In the genomic region with DNA sequence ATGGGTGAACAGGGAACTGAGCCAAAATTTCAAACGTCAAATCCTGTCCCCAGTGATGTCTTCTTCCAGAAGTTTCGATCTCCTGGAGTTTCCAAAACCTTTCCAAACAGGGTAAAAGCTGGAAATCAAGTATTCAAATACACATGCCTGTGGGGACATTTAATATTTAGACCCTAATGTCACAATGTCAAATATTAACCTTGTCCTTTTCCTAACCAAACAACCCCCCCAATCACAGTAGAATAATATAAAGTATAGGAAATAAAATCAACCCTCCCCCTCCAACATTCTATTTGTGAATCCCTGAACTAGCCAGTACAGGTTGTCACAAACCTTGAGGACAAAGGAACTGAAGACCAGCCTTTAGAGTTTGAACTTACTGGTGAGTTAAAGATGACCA, we compare ENCODE assay signal across 16 mouse cellular contexts.
DNase-seq lines count a peak whose midpoint lies in the region.
"Had no signal": no experiment of that assay in that cellular context is flagged by ENCODE, and none has a peak within 500 bp of the region (broad histone marks: within the 10 kb centered on the region; RNA-seq: fewer than 3 reads in every experiment).

No protein-coding gene starts in this region.

- DNase-seq in 3T3-L1 (ENCODE audit: low read depth, low spot score) = peak; percentile 76
- DNase-seq in adipocyte (ENCODE audit: low spot score) = peak; percentile 91
- no peak for DNase-seq in lung, postnatal 36 days
- DNase-seq in cerebellum, postnatal 4 days (ENCODE audit: low spot score in 2 of 2) = no peak
- DNase-seq: adrenal gland, adult 2 months; adrenal gland, adult 8-10 months; adrenal gland, postnatal 10 days; adrenal gland, postnatal 14 days; adrenal gland, postnatal 25 days; adrenal gland, postnatal 36 days; B cell, adult 2 months; cerebellum, adult 11 months; cerebellum, adult 11-12 months; cerebellum, adult 18-20 months; cerebellum, adult 2 months; cerebellum, adult 8-10 months had no signal

Comparison
In these comparisons a context has a peak if more than half of its experiments do, and no peak if none do; other contexts are left out.
1. DNase-seq: peak in 3T3-L1 (single experiment) and adipocyte (single experiment); none in lung, postnatal 36 days (single experiment) and cerebellum, postnatal 4 days (0 of 2).